Mouse (Mus musculus) lung, postnatal 0 days (tissue): ENCODE results near the gene Gm9918.

ENCODE experiments used
- CTCF ChIP-seq: IDR thresholded peaks from 2 replicates; pipeline ENCODE4 v1.5.1; 2016; ENCODE audit warnings: antibody characterized with exemption, mild to moderate bottlenecking
- EP300 ChIP-seq: IDR thresholded peaks from 2 replicates; pipeline ENCODE4 v1.6.1; 2016; ENCODE audit warnings: antibody characterized with exemption, mild to moderate bottlenecking, control low read depth

- TF ChIP-seq CTCF (no peak), EP300 (no peak)
Observed at GRCm38 (mm10) chr15:102283648-102284047, 13.3 kb downstream of the Gm9918 start.
